ENCODE assay signal across 33 mouse cellular contexts in the genomic region with DNA sequence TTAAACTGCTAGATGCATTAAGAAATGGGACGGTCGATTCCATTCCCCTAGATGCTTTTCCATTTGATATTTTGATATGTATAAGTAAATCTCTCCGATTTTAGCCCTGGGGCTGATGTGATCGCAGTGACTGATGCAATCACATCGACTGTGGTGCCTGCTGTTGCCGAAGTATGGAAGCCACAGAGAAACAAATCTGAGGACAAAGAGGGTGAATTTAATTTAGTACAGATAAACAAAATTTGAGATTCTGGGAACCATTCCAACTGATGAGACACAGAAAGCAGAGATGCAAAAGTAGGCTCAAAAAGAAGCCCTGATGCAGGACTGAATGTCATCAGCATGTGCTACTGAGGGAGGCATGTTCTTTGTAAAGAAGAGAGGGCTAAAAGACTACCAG. TPM values are rescaled to one million over a fixed set of nuclear protein-coding genes. Genes with fewer than 3 reads are reported as not detected.
DNase-seq lines count a peak whose midpoint lies in the region; ATAC-seq and TF ChIP-seq lines count a peak whose summit lies in the region.
"Had no signal": no experiment of that assay in that cellular context is flagged by ENCODE, and none has a peak within 500 bp of the region (broad histone marks: within the 10 kb centered on the region; RNA-seq: fewer than 3 reads in every experiment).

No protein-coding gene starts in this region.

- no peaks in the 10 kb centered on the region for H3K27me3 ChIP-seq in hindbrain, postnatal 0 days (ENCODE audit: insufficient read depth, low read length)
- H3K27me3 ChIP-seq in hindbrain, embryonic 11.5 days (ENCODE audit: control insufficient read depth, insufficient read depth, low read length), result no peaks in the 10 kb centered on the region
- no peaks in the 10 kb centered on the region for H3K27me3 ChIP-seq in lung, embryonic 14.5 days (ENCODE audit: insufficient read depth, low read length)
- no peaks in the 10 kb centered on the region for H3K27me3 ChIP-seq in kidney, adult 2 months (replicated peaks; ENCODE audit: control insufficient read depth, insufficient read depth, low read length)
- H3K27me3 ChIP-seq: CH12.LX; embryonic facial prominence, embryonic 15.5 days; heart, embryonic 13.5 days; hindbrain, embryonic 13.5 days; limb, embryonic 12.5 days; liver, embryonic 12.5 days; megakaryocyte, embryonic 14.5 days; neural tube, embryonic 12.5 days; stomach, embryonic 15.5 days had no signal

- H3K9me3 ChIP-seq in hindbrain, postnatal 0 days (ENCODE audit: low read length), result no peaks in the 10 kb centered on the region
- H3K9me3 ChIP-seq in hindbrain, embryonic 11.5 days (ENCODE audit: control insufficient read depth, low read length), result no peaks in the 10 kb centered on the region
- H3K9me3 ChIP-seq in lung, embryonic 14.5 days (ENCODE audit: low read depth, low read length), result no peaks in the 10 kb centered on the region
- H3K9me3 ChIP-seq: embryonic facial prominence, embryonic 15.5 days; G1E; megakaryocyte, embryonic 14.5 days; neural tube, embryonic 12.5 days; stomach, embryonic 15.5 days had no signal

- H3K9ac ChIP-seq in hindbrain, postnatal 0 days (replicated peaks; ENCODE audit: low read length), result no peak overlapping the region
- H3K9ac ChIP-seq in hindbrain, embryonic 11.5 days (ENCODE audit: low read depth, low read length), result no peak overlapping the region
- no peak overlapping the region for H3K9ac ChIP-seq in lung, embryonic 14.5 days
- H3K9ac ChIP-seq: embryonic facial prominence, embryonic 15.5 days; heart, embryonic 13.5 days; hindbrain, embryonic 13.5 days; limb, embryonic 12.5 days; liver, embryonic 12.5 days; neural tube, embryonic 12.5 days; stomach, embryonic 15.5 days had no signal

- H3K4me1 ChIP-seq in hindbrain, postnatal 0 days (ENCODE audit: insufficient read depth, low read length), result no peaks in the 10 kb centered on the region
- H3K4me1 ChIP-seq in hindbrain, embryonic 11.5 days (replicated peaks; ENCODE audit: control insufficient read depth, insufficient read depth, low read length), result no peaks in the 10 kb centered on the region
- peaks cover 4% of the 10 kb centered on the region for H3K4me1 ChIP-seq in lung, embryonic 14.5 days (ENCODE audit: insufficient read depth)
- H3K4me1 ChIP-seq in kidney, adult 2 months (ENCODE audit: control insufficient read depth, insufficient read depth, low read length), result no peaks in the 10 kb centered on the region
- H3K4me1 ChIP-seq: embryonic facial prominence, embryonic 15.5 days; heart, embryonic 13.5 days; hindbrain, embryonic 13.5 days; limb, embryonic 12.5 days; liver, embryonic 12.5 days; megakaryocyte, embryonic 14.5 days; neural tube, embryonic 12.5 days; stomach, embryonic 15.5 days had no signal

- H3K36me3 ChIP-seq in hindbrain, postnatal 0 days (ENCODE audit: insufficient read depth, low read length), result no peaks in the 10 kb centered on the region
- H3K36me3 ChIP-seq in hindbrain, embryonic 11.5 days (ENCODE audit: control insufficient read depth, insufficient read depth, low read length), result no peaks in the 10 kb centered on the region
- no peaks in the 10 kb centered on the region for H3K36me3 ChIP-seq in lung, embryonic 14.5 days (ENCODE audit: insufficient read depth)
- H3K36me3 ChIP-seq in kidney, adult 2 months (ENCODE audit: control insufficient read depth, insufficient read depth, low read length), result no peaks in the 10 kb centered on the region
- H3K36me3 ChIP-seq: embryonic facial prominence, embryonic 15.5 days; G1E; heart, embryonic 13.5 days; hindbrain, embryonic 13.5 days; limb, embryonic 12.5 days; liver, embryonic 12.5 days; neural tube, embryonic 12.5 days; stomach, embryonic 15.5 days had no signal

- peak; percentile 37 for DNase-seq in hindbrain, postnatal 0 days (ENCODE audit: low spot score)
- DNase-seq in hindbrain, embryonic 11.5 days (ENCODE audit: low spot score), result no peak
- peak; percentile 84 for DNase-seq in lung, embryonic 14.5 days
- no peak for DNase-seq in lung, postnatal 4 days
- peak; percentile 61 for DNase-seq in 3T3-L1 (ENCODE audit: low read depth, low spot score)
- DNase-seq in brain, adult 2 months (ENCODE audit: low read depth, low spot score), result peak; percentile 65
- no peak for DNase-seq in kidney, adult 2 months
- DNase-seq: adrenal gland, postnatal 10 days; B cell, adult 2 months; cerebellum, adult 8-10 months; cerebellum, postnatal 36 days; embryo, embryonic 11 days; gastrocnemius, postnatal 10 days; heart, adult 18-20 months; heart, postnatal 14 days; kidney, adult 9 months; kidney, postnatal 14 days; lung, adult 2 months; thymus, adult 18-20 months; thymus, postnatal 36 days had no signal

- WGBS in hindbrain, postnatal 0 days, result 72% methylated on average over 6 of the region's 6 CpGs
- WGBS in hindbrain, embryonic 11.5 days, result 93% methylated on average over 6 of the region's 6 CpGs
- WGBS in lung, embryonic 14.5 days, result 56% methylated on average over 6 of the region's 6 CpGs
- 86% methylated on average over 6 of the region's 6 CpGs for whole genome bisulfite sequencing in kidney, adult 2 months

- no peak for ATAC-seq in hindbrain, postnatal 0 days
- ATAC-seq in hindbrain, embryonic 11.5 days (ENCODE audit: low FRiP score), result no peak
- ATAC-seq in lung, embryonic 14.5 days (ENCODE audit: insufficient read depth), result no peak
- ATAC-seq in monocyte, adult 5-6 weeks (replicated peaks; ENCODE audit: insufficient number of reproducible peaks, low FRiP score, low TSS enrichment, poor library complexity, severe bottlenecking), result no peak
- ATAC-seq: forebrain, embryonic 14.5 days; inflammation-experienced regulatory T-cells, adult 6 months; liver, embryonic 12.5 days had no signal

- no peak for TF ChIP-seq POLR2A in kidney, adult 2 months (IDR thresholded peaks at IDR 0.05; ENCODE audit: low read depth, low read length)

- H3K4me3 ChIP-seq in hindbrain, postnatal 0 days (ENCODE audit: low read length), result no peak overlapping the region
- no peak overlapping the region for H3K4me3 ChIP-seq in hindbrain, embryonic 11.5 days (ENCODE audit: low read depth, low read length)
- no peak overlapping the region for H3K4me3 ChIP-seq in lung, embryonic 14.5 days (ENCODE audit: low read depth, low read length)
- no peak overlapping the region for H3K4me3 ChIP-seq in kidney, adult 2 months (ENCODE audit: insufficient read depth, low read depth, low read length)
- H3K4me3 ChIP-seq: embryonic facial prominence, embryonic 15.5 days; heart, embryonic 13.5 days; hindbrain, embryonic 13.5 days; limb, embryonic 12.5 days; liver, embryonic 12.5 days; megakaryocyte, embryonic 14.5 days; neural tube, embryonic 12.5 days; stomach, embryonic 15.5 days had no signal

- H3K27ac ChIP-seq in hindbrain, postnatal 0 days, result no peak overlapping the region
- H3K27ac ChIP-seq in hindbrain, embryonic 11.5 days (ENCODE audit: low read depth, low read length), result no peak overlapping the region
- H3K27ac ChIP-seq in lung, embryonic 14.5 days (ENCODE audit: low read depth), result no peak overlapping the region
- no peak overlapping the region for H3K27ac ChIP-seq in kidney, adult 2 months (ENCODE audit: insufficient read depth, low read depth, low read length)
- H3K27ac ChIP-seq: embryonic facial prominence, embryonic 15.5 days; heart, embryonic 13.5 days; hindbrain, embryonic 13.5 days; limb, embryonic 12.5 days; liver, embryonic 12.5 days; neural tube, embryonic 12.5 days; stomach, embryonic 15.5 days had no signal

- no peak for TF ChIP-seq CTCF in hindbrain, postnatal 0 days (IDR thresholded peaks at IDR 0.05; ENCODE audit: low read depth)
- no peak for TF ChIP-seq CTCF in lung, embryonic 14.5 days (IDR thresholded peaks at IDR 0.05; ENCODE audit: low read depth)
- TF ChIP-seq CTCF in kidney, adult 2 months (conservative IDR thresholded peaks at IDR 0.05; ENCODE audit: insufficient read depth, insufficient read length, low read depth, low read length), result no peak

- H3K4me2 ChIP-seq in hindbrain, postnatal 0 days (ENCODE audit: low read depth, low read length), result no peak overlapping the region
- no peak overlapping the region for H3K4me2 ChIP-seq in hindbrain, embryonic 11.5 days (replicated peaks; ENCODE audit: low read depth, low read length)
- no peak overlapping the region for H3K4me2 ChIP-seq in lung, embryonic 14.5 days
- H3K4me2 ChIP-seq: embryonic facial prominence, embryonic 15.5 days; heart, embryonic 13.5 days; hindbrain, embryonic 13.5 days; limb, embryonic 12.5 days; liver, embryonic 12.5 days; neural tube, embryonic 12.5 days; stomach, embryonic 15.5 days had no signal

RNA-seq across cellular contexts. Expression of gene Ankrd50, which starts 49.6 kb away (rescaled TPM):
- 65.3 and 70.6 TPM in 2 replicates for total RNA-seq in hindbrain, postnatal 0 days (2014; rRNA removed)
- polyA plus RNA-seq in hindbrain, postnatal 0 days (2015; fragmentation: Nextera tagmentation; extraction: Ambion mirVana), result 13.6 and 15.0 TPM in 2 replicates
- 28.1 and 30.4 TPM in 2 replicates for polyA plus RNA-seq in hindbrain, embryonic 11.5 days (2014; fragmentation: Nextera tagmentation; extraction: Ambion mirVana)
- polyA plus RNA-seq in lung, embryonic 14.5 days (2014; fragmentation: Nextera tagmentation; extraction: Ambion mirVana), result 24.3 and 24.8 TPM in 2 replicates
- total RNA-seq in monocyte, adult 5-6 weeks (2017), result 7.6 to 22.6 TPM (median 13.4 TPM) in 3 replicates
- polyA plus RNA-seq in kidney, adult 2 months (2012; rRNA removed), result 17.9 and 19.2 TPM in 2 replicates

Comparison
In these comparisons a context has a peak if more than half of its experiments do, and no peak if none do; other contexts are left out.
1. DNase-seq: peak in hindbrain, postnatal 0 days (single experiment), lung, embryonic 14.5 days (single experiment), 3T3-L1 (single experiment) and brain, adult 2 months (single experiment); none in hindbrain, embryonic 11.5 days (single experiment), lung, postnatal 4 days (0 of 2) and kidney, adult 2 months (single experiment).